24 mouse cellular contexts compared by ENCODE assay signal in the genomic region with DNA sequence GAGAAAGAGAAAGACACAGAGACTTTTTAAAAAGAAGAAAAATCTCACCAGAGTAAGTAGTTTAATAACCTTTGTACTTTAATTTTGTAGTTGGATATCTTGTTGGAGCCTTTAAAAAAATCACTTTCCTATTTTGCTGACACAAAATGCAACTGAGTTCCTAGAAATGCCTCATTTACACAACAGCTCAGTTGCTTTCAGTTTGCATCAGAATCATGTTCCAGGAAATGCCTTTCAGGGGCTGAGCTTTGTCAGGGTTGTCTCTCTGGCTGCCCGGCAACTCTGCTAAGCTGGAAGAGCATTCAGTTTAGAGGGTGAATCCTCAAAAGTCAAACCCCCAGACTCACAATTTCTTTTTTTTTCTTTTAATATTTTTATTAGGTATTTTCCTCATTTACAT.
DNase-seq lines count a peak whose midpoint lies in the region; ATAC-seq and TF ChIP-seq lines count a peak whose summit lies in the region.
"Had no signal": no experiment of that assay in that cellular context is flagged by ENCODE, and none has a peak within 500 bp of the region (broad histone marks: within the 10 kb centered on the region; RNA-seq: fewer than 3 reads in every experiment).

No protein-coding gene starts in this region.

- no peaks in the 10 kb centered on the region for H3K4me1 ChIP-seq in lung, postnatal 0 days (ENCODE audit: insufficient read depth, low read depth, low read length)
- H3K4me1 ChIP-seq in CH12.LX (ENCODE audit: control insufficient read depth in 1 of 2, insufficient read depth in 2 of 2): peaks cover 7% of the 10 kb centered on the region in 2 experiments; a peak in 3 of 4 replicates
- H3K4me1 ChIP-seq in heart, adult 2 months (ENCODE audit: control insufficient read depth, insufficient read depth, low read length): no peaks in the 10 kb centered on the region
- H3K4me1 ChIP-seq: embryonic facial prominence, embryonic 12.5 days; heart, embryonic 10.5 days; hindbrain, embryonic 15.5 days; limb, embryonic 15.5 days; lung, embryonic 15.5 days; midbrain, embryonic 10.5 days; neural tube, embryonic 13.5 days had no signal

- no peak for TF ChIP-seq EP300 in lung, postnatal 0 days (IDR thresholded peaks at IDR 0.05)
- peak; percentile 68 for TF ChIP-seq EP300 in CH12.LX (IDR thresholded peaks at IDR 0.05; ENCODE audit: low read length)
- TF ChIP-seq EP300 in heart, adult 2 months (IDR thresholded peaks at IDR 0.05; ENCODE audit: insufficient read depth, low read depth, low read length): no peak

- H3K9me3 ChIP-seq in lung, postnatal 0 days (ENCODE audit: low read length): no peaks in the 10 kb centered on the region
- no peaks in the 10 kb centered on the region for H3K9me3 ChIP-seq in CH12.LX (replicated peaks; ENCODE audit: low read length)
- H3K9me3 ChIP-seq: embryonic facial prominence, embryonic 12.5 days; heart, embryonic 10.5 days; hindbrain, embryonic 15.5 days; limb, embryonic 15.5 days; lung, embryonic 15.5 days; midbrain, embryonic 10.5 days; neural tube, embryonic 13.5 days had no signal

- no peak for ATAC-seq in lung, postnatal 0 days

- TF ChIP-seq CTCF in lung, postnatal 0 days (IDR thresholded peaks at IDR 0.05): no peak
- no peak for TF ChIP-seq CTCF in CH12.LX (conservative IDR thresholded peaks at IDR 0.05 in 1 of 2, IDR thresholded peaks at IDR 0.05 in 1 of 2; ENCODE audit: low read depth in 2 of 2, low read length in 2 of 2)
- TF ChIP-seq CTCF in heart, adult 2 months (IDR thresholded peaks at IDR 0.05): no peak

- H3K4me3 ChIP-seq in lung, postnatal 0 days (ENCODE audit: low read depth, low read length): no peak overlapping the region
- peak overlapping the region in 1 of 3 experiments; percentile 22 for H3K4me3 ChIP-seq in CH12.LX (replicated peaks in 1 of 3; ENCODE audit: low read depth in 2 of 3, low read length in 2 of 3, poor library complexity in 1 of 3)
- H3K4me3 ChIP-seq in heart, adult 2 months: no peak overlapping the region
- H3K4me3 ChIP-seq: embryonic facial prominence, embryonic 12.5 days; heart, embryonic 10.5 days; hindbrain, embryonic 15.5 days; limb, embryonic 15.5 days; lung, embryonic 15.5 days; midbrain, embryonic 10.5 days; neural tube, embryonic 13.5 days had no signal

- no peaks in the 10 kb centered on the region for H3K27me3 ChIP-seq in lung, postnatal 0 days (replicated peaks; ENCODE audit: insufficient read depth, low read length)
- H3K27me3 ChIP-seq in CH12.LX (replicated peaks): no peaks in the 10 kb centered on the region
- no peaks in the 10 kb centered on the region for H3K27me3 ChIP-seq in heart, adult 2 months (ENCODE audit: control insufficient read depth, insufficient read depth, low read length)
- H3K27me3 ChIP-seq: embryonic facial prominence, embryonic 12.5 days; hindbrain, embryonic 15.5 days; limb, embryonic 15.5 days; lung, embryonic 15.5 days; neural tube, embryonic 13.5 days had no signal

- peak; percentile 30 for DNase-seq in lung, postnatal 0 days (ENCODE audit: low spot score)
- no peak for DNase-seq in lung, postnatal 14 days
- peak; percentile 17 for DNase-seq in CH12.LX (ENCODE audit: extremely low read depth)
- peak; percentile 7 for DNase-seq in ZHBTc4 (ENCODE audit: low read depth, low spot score)
- DNase-seq in naive thymus-derived CD4-positive, alpha-beta T cell, adult 2 months (ENCODE audit: low read depth): peak; percentile 37
- no peak for DNase-seq in embryo, embryonic 10 days (ENCODE audit: low spot score)
- DNase-seq in heart, adult 2 months: no peak
- DNase-seq: adrenal gland, postnatal 14 days; cerebellum, adult 18-20 months; cerebellum, postnatal 36 days; gastrocnemius, postnatal 14 days; heart, postnatal 14 days; kidney, adult 8-10 months; kidney, postnatal 25 days; layer of hippocampus, adult 9-11 months; right cerebral cortex, postnatal 25 days; thymus, postnatal 14 days had no signal

- H3K4me2 ChIP-seq in lung, postnatal 0 days (replicated peaks; ENCODE audit: low read depth, low read length): no peak overlapping the region
- H3K4me2 ChIP-seq in CH12.LX (ENCODE audit: insufficient read depth, low read depth, poor library complexity, severe bottlenecking): peak overlapping the region; percentile 32
- H3K4me2 ChIP-seq: embryonic facial prominence, embryonic 12.5 days; hindbrain, embryonic 15.5 days; limb, embryonic 15.5 days; lung, embryonic 15.5 days; neural tube, embryonic 13.5 days had no signal

- in situ Hi-C loops in CH12.LX (cut with MboI; ENCODE audit: low pct_ligation_motif_present, low pct_unique_long_range_greater_than_20kb, low sequenced_read_pairs): no loop called here

- no peak overlapping the region for H3K27ac ChIP-seq in lung, postnatal 0 days (ENCODE audit: low read length)
- no peak overlapping the region for H3K27ac ChIP-seq in CH12.LX (ENCODE audit: insufficient read depth, low read depth)
- no peak overlapping the region for H3K27ac ChIP-seq in heart, adult 2 months
- H3K27ac ChIP-seq: embryonic facial prominence, embryonic 12.5 days; heart, embryonic 10.5 days; hindbrain, embryonic 15.5 days; limb, embryonic 15.5 days; lung, embryonic 15.5 days; midbrain, embryonic 10.5 days; neural tube, embryonic 13.5 days had no signal

- H3K79me2 ChIP-seq in CH12.LX (replicated peaks; ENCODE audit: control insufficient read depth, extremely low read depth, insufficient read depth, poor library complexity, severe bottlenecking): no peaks in the 10 kb centered on the region
- no peaks in the 10 kb centered on the region for H3K79me2 ChIP-seq in heart, adult 2 months (replicated peaks; ENCODE audit: control insufficient read depth, insufficient read depth, low read length)

- TF ChIP-seq RAD21 in CH12.LX (IDR thresholded peaks at IDR 0.05; ENCODE audit: low read depth, low read length): no peak

- no peak overlapping the region for H3K9ac ChIP-seq in lung, postnatal 0 days (replicated peaks; ENCODE audit: low read depth)
- no peak overlapping the region for H3K9ac ChIP-seq in CH12.LX (ENCODE audit: insufficient read depth, low read depth)
- H3K9ac ChIP-seq in heart, adult 2 months (ENCODE audit: low read depth, low read length): no peak overlapping the region
- H3K9ac ChIP-seq: embryonic facial prominence, embryonic 12.5 days; hindbrain, embryonic 15.5 days; limb, embryonic 15.5 days; lung, embryonic 15.5 days; neural tube, embryonic 13.5 days had no signal

- dilution Hi-C loops in CH12.LX (cut with MboI; ENCODE audit: extremely low pct_ligation_motif_present, extremely low pct_unique_long_range_greater_than_20kb, low sequenced_read_pairs): no loop called here

- WGBS in lung, postnatal 0 days: 30% methylated on average over 1 of the region's 1 CpGs
- WGBS in heart, adult 2 months: 50% methylated on average over 1 of the region's 1 CpGs

- no peak for TF ChIP-seq POLR2A in CH12.LX (IDR thresholded peaks at IDR 0.05; ENCODE audit: low read depth, low read length)
- TF ChIP-seq POLR2A in heart, adult 2 months (IDR thresholded peaks at IDR 0.05; ENCODE audit: insufficient read depth, low read depth, low read length): no peak

- no peaks in the 10 kb centered on the region for H3K36me3 ChIP-seq in lung, postnatal 0 days (ENCODE audit: insufficient read depth, low read length)
- H3K36me3 ChIP-seq in CH12.LX (replicated peaks in 1 of 2; ENCODE audit: control insufficient read depth in 1 of 2, insufficient read depth in 1 of 2, low read length in 1 of 2): no peaks in the 10 kb centered on the region
- no peaks in the 10 kb centered on the region for H3K36me3 ChIP-seq in heart, adult 2 months (ENCODE audit: control insufficient read depth, insufficient read depth, low read length)
- H3K36me3 ChIP-seq: embryonic facial prominence, embryonic 12.5 days; heart, embryonic 10.5 days; hindbrain, embryonic 15.5 days; limb, embryonic 15.5 days; lung, embryonic 15.5 days; midbrain, embryonic 10.5 days; neural tube, embryonic 13.5 days had no signal

- intact Hi-C loops in heart, adult 2 months (cut with DNase I): no loop called here

TF ChIP-seq in CH12.LX, 34 proteins besides CTCF, POLR2A, EP300 and RAD21:
- TF ChIP-seq E2F4 (IDR thresholded peaks at IDR 0.05; ENCODE audit: insufficient replicate concordance, low read depth, low read length) (no peak), ZNF384 (IDR thresholded peaks at IDR 0.05; ENCODE audit: low read depth, low read length) (peak; percentile 69), IRF4 (IDR thresholded peaks at IDR 0.05; ENCODE audit: low read depth, low read length) (peak; percentile 93), JUN (IDR thresholded peaks at IDR 0.05; ENCODE audit: insufficient read depth, low read depth, low read length) (0 out of 2 replicates have a peak, but pooled peaks have one; percentile 16), RCOR1 (conservative IDR thresholded peaks at IDR 0.05; ENCODE audit: low read depth, low read length) (no peak), MEF2A (IDR thresholded peaks at IDR 0.05; ENCODE audit: borderline replicate concordance, low read depth, low read length) (peak; percentile 41; the same call in 1 of the 2 replicates), CHD1 (IDR thresholded peaks at IDR 0.05; ENCODE audit: low read depth, low read length) (no peak), KAT2A (IDR thresholded peaks at IDR 0.05; ENCODE audit: insufficient replicate concordance, low read length) (no peak), HCFC1 (IDR thresholded peaks at IDR 0.05; ENCODE audit: low read depth, low read length) (no peak), JUND (conservative IDR thresholded peaks at IDR 0.05; ENCODE audit: low read depth, low read length) (peak; percentile 62; the same call in 1 of the 2 replicates), SMC3 (IDR thresholded peaks at IDR 0.05; ENCODE audit: low read depth, low read length) (no peak), ELF1 (IDR thresholded peaks at IDR 0.05; ENCODE audit: low read depth, low read length) (peak; percentile 70), ZKSCAN1 (IDR thresholded peaks at IDR 0.05; ENCODE audit: borderline replicate concordance, low read depth, low read length) (no peak)
TF ChIP-seq in CH12.LX: peak in this region for 6.

Comparison
In these comparisons a context has a peak if more than half of its experiments do, and no peak if none do; other contexts are left out.
1. DNase-seq: peak in lung, postnatal 0 days (single experiment), CH12.LX (single experiment), ZHBTc4 (single experiment) and naive thymus-derived CD4-positive, alpha-beta T cell, adult 2 months (single experiment); none in lung, postnatal 14 days (single experiment), embryo, embryonic 10 days (single experiment) and heart, adult 2 months (0 of 2).